Mouse (Mus musculus) hematopoietic stem cell, adult 5-6 weeks (primary cell): ENCODE results near the gene Prss21. TPM values are rescaled to one million over a fixed set of nuclear protein-coding genes. Genes with fewer than 3 reads are reported as not detected.
"Not testable (repeated sequence)": the region's sequence is repeated elsewhere in the genome, so short reads cannot be mapped to it uniquely, and the experiment has no call there.

Source experiments
- ATAC-seq, 2 experiments: fragments of 125-278 bp in 1 of 2; replicated peaks in 1 of 2; 2 replicates each; pipeline ENCODE4 v1.8.0; 2016 to 2017; ENCODE audit warnings: inconsistent platforms in 2 of 2, mild to moderate bottlenecking in 2 of 2, moderate number of reproducible peaks in 2 of 2, low read depth in 1 of 2, moderate TSS enrichment in 1 of 2; ENCODE audit not compliant: low FRiP score in 2 of 2, poor library complexity in 2 of 2, severe bottlenecking in 2 of 2, insufficient read depth in 1 of 2, low TSS enrichment in 1 of 2
- total RNA-seq: library from RNA; stranded (forward); fragments of 172-1452, 232-1000 nt; gene quantifications from 2 replicates; pipeline ENCODE4 v1.2.3, GENCODE M21; 2017

The Prss21 gene
- total RNA-seq, 1 experiment from 2014 or later: not detected

DNA sequence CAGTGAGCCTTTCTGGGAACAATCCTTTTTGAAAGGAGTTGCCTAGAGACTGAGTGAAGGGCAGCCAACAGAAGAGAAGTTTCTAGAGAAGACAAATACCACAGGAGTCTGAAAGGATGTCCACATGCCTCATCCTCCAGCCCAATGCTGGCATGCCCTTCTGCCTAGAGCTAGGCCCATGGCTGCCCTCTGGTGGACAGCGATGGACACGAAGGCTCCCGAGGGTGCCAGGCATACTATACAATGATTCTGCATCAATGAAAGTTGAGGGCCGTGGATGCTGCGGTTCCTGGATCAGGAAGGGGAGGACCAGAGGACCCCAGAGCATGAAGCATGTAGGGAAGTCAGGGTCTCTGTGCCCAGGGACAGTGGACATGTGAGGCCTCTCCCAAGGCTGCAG, 14.6 kb upstream of the Prss21 start:
- peak; percentile 63 to 70; a peak in 2 of 4 replicates for ATAC-seq

DNA sequence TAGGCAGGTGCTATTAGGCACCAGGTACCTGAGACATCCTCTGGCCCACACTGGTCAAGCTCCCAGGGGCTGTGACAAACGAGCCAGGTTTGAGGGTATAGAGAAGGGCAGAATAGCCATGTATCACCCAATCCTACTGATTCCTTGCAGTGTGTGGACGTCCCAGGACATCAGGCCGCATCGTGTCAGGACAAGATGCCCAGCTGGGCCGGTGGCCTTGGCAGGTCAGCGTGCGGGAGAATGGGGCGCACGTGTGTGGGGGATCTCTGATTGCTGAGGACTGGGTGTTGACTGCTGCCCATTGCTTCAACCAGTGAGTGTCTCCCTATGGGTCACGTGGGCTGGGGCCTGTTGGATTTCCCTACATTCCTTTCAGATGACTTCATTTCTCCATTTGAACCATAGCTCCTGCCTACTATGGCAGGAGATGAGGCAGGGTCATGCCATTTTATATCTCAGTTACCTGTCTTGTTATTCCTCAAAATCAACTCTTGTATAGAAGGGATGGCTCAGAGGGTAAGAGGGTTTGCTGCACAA, 13.6 kb upstream of the Prss21 start:
- no peak for ATAC-seq

- ATAC-seq: no peak
Measured at GRCm38 (mm10) chr17:23857193-23857592, 10.7 kb upstream of the Prss21 start.

GRCm38 (mm10) chr17:23857913-23858312, 9.9 kb upstream of the Prss21 start:
- ATAC-seq: no peak

DNA sequence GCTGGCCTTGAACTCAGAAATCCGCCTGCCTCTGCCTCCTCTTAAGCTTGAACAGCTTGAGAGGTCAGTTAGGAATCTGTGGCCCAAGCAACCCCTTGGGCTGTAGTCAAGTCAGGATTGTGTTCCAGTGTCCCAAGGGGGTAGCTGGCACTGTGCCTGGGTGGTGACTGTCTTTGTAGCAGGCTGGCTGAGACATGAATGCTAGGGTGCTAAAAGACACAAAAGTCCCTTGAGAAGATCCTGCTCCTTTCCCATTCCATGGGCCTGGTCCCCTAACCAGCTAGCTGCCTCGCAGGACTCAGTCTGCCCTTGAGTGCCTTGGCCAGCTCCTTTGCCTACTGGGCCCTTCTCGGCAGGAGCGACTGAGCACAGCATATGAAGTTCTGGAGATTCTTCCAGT, 4.9 kb upstream of the Prss21 start:
- ATAC-seq: no peak

DNA sequence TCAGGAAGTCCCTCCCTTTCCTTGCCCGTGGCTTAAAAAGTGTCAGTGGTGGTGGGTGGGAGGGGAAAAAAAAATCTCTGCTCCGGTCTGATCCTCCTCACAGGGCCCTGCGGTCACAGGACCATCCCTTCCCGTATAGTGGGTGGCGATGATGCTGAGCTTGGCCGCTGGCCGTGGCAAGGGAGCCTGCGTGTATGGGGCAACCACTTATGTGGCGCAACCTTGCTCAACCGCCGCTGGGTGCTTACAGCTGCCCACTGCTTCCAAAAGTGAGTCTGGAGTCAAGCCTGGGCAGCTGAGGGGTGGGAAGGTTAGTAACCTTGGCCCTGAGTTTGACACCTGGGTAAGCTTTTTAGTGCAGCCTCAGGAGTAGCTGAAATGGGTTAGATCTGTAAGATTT, 657 bp downstream of the Prss21 start:
- peak in 1 of 2 experiments; percentile 71; a peak in 2 of 4 replicates for ATAC-seq

- peak in 1 of 2 experiments; percentile 54; a peak in 1 of 4 replicates for ATAC-seq
Measured at GRCm38 (mm10) chr17:23873884-23874856, 6.3 kb downstream of the Prss21 start.

- no peak for ATAC-seq
Measured at GRCm38 (mm10) chr17:23876741-23877140, 8.9 kb downstream of the Prss21 start.

DNA sequence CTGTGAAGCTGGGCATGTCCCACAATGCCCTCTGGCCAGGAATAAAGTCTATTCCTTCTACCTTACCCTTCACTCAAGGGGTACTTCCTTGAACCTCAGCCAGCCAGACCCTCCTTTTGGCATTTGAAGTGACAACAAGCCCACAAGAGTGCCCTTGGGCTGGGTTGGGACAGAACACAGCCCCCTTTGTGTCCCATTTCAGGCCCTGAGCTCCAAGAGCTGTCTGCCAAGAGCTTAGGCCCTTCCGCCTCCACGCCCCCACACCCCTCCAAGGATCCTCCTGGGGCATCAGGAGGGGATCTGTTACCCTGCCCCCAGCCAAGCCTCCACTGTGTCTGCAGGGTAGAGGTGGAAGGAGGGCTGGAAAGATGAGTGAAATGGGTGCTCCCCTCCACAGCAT, 9.3 kb downstream of the Prss21 start:
- ATAC-seq: no peak

GRCm38 (mm10) chr17:23880576-23880975, 12.7 kb downstream of the Prss21 start, which contains the start of the genes Dcpp1 and Dcpp2:
Dcpp1 (plus strand) TSS chr17:23880876.
Dcpp2 (plus strand) TSS chr17:23880880.
- ATAC-seq: not testable (repeated sequence)

GRCm38 (mm10) chr17:23917158-23917557, 49.3 kb downstream of the Prss21 start, which contains the start of gene Dcpp3:
Dcpp3 (plus strand) TSS chr17:23917458.
- not testable (repeated sequence) for ATAC-seq

Other genes starting within 250 kb of the Prss21 start
- gene Mmp25, start 222.8 kb upstream of the Prss21 start, total RNA-seq: 2.7 and 5.2 TPM in 2 replicates
- gene Bicdl2, start 207.6 kb upstream of the Prss21 start, total RNA-seq: not detected in 2 replicates
- gene Hcfc1r1, start 194.5 kb upstream of the Prss21 start, total RNA-seq: 32.0 and 33.6 TPM in 2 replicates
- gene Thoc6, start 194.2 kb upstream of the Prss21 start, total RNA-seq: 34.0 and 48.2 TPM in 2 replicates
- 6.3 and 24.1 TPM in 2 replicates for gene Tnfrsf12a, start 190.6 kb upstream of the Prss21 start, total RNA-seq
- not detected in 2 replicates for gene Cldn6, start 188.8 kb upstream of the Prss21 start, total RNA-seq
- gene Cldn9, start 184.0 kb upstream of the Prss21 start, total RNA-seq: not detected in 2 replicates
- gene 1520401A03Rik, start 145.3 kb upstream of the Prss21 start, total RNA-seq: not detected in 2 replicates
- gene Pkmyt1, start 141.7 kb upstream of the Prss21 start, total RNA-seq: 13.9 and 14.3 TPM in 2 replicates
- 2.3 and 3.4 TPM in 2 replicates for gene Paqr4, start 127.2 kb upstream of the Prss21 start, total RNA-seq
- gene Kremen2, start 122.2 kb upstream of the Prss21 start, total RNA-seq: not detected in 2 replicates
- gene Flywch1, start 96.5 kb upstream of the Prss21 start, total RNA-seq: 26.3 and 33.2 TPM in 2 replicates
- 6.3 and 9.1 TPM in 2 replicates for gene Flywch2, start 82.0 kb upstream of the Prss21 start, total RNA-seq
- 133 and 212 TPM in 2 replicates for gene Srrm2, start 77.5 kb upstream of the Prss21 start, total RNA-seq
- gene Elob, start 38.9 kb upstream of the Prss21 start, total RNA-seq: 82.3 and 105 TPM in 2 replicates
- 0.65 TPM in 1 of 2 replicates, not detected in the other for gene Prss33, start 32.0 kb upstream of the Prss21 start, total RNA-seq
- not detected in 2 replicates for gene Prss32, start 24.2 kb upstream of the Prss21 start, total RNA-seq
- not detected in 2 replicates for gene Prss41, start 23.9 kb upstream of the Prss21 start, total RNA-seq
- not detected in 2 replicates for gene Dcpp1, start 12.8 kb downstream of the Prss21 start, total RNA-seq
- gene Dcpp2, start 12.8 kb downstream of the Prss21 start, total RNA-seq: not detected in 2 replicates
- not detected in 2 replicates for gene Dcpp3, start 49.4 kb downstream of the Prss21 start, total RNA-seq
- gene Sbp, start 73.6 kb downstream of the Prss21 start, total RNA-seq: not detected in 2 replicates
- gene Sbpl, start 87.2 kb downstream of the Prss21 start, total RNA-seq: not detected in 2 replicates
- 0.69 TPM in 1 of 2 replicates, not detected in the other for gene Prss30, start 112.5 kb downstream of the Prss21 start, total RNA-seq
- gene Prss22, start 130.0 kb downstream of the Prss21 start, total RNA-seq: not detected in 2 replicates
- not detected in 2 replicates for gene Prss27, start 170.1 kb downstream of the Prss21 start, total RNA-seq
- gene Kctd5, start 205.4 kb downstream of the Prss21 start, total RNA-seq: 20.0 and 21.4 TPM in 2 replicates